Mouse (Mus musculus) forebrain, embryonic 13.5 days (tissue): ENCODE data around the gene Ahdc1. TPM values are rescaled to one million over a fixed set of nuclear protein-coding genes. Genes with fewer than 3 reads are reported as not detected.

Experiments
- ATAC-seq: fragments of 200-750 bp; cut with Nextera tagmentation; 2 replicates; pipeline ENCODE4 v1.8.0; 2017
- H3K27ac ChIP-seq: fragments of 300-500 bp; sonication (generic); 2 replicates; pipeline ENCODE4 v1.5.1; 2015; ENCODE audit warnings: inconsistent platforms, mild to moderate bottlenecking, moderate library complexity
- H3K27me3 ChIP-seq: fragments of 300-500 bp; sonication (generic); 2 replicates; pipeline ENCODE4 v1.6.1; 2015; ENCODE audit warnings: mild to moderate bottlenecking, inconsistent platforms
- H3K36me3 ChIP-seq: fragments of 300-500 bp; sonication (generic); 2 replicates; pipeline ENCODE4 v1.6.1; 2015; ENCODE audit warnings: mild to moderate bottlenecking, inconsistent platforms; ENCODE audit not compliant: poor library complexity, severe bottlenecking
- H3K4me1 ChIP-seq: fragments of 300-500 bp; sonication (generic); 2 replicates; pipeline ENCODE4 v1.6.1; 2015; ENCODE audit warnings: inconsistent platforms
- H3K4me2 ChIP-seq: fragments of 300-500 bp; sonication (generic); 2 replicates; pipeline ENCODE4 v1.6.1; 2015; ENCODE audit warnings: inconsistent platforms, mild to moderate bottlenecking, moderate library complexity
- H3K4me3 ChIP-seq: fragments of 300-500 bp; sonication (generic); 2 replicates; pipeline ENCODE4 v1.5.1; 2015; ENCODE audit warnings: mild to moderate bottlenecking, inconsistent platforms
- H3K9ac ChIP-seq: fragments of 300-500 bp; sonication (generic); 2 replicates; pipeline ENCODE4 v1.6.1; 2015; ENCODE audit warnings: mild to moderate bottlenecking, inconsistent platforms
- H3K9me3 ChIP-seq: fragments of 300-500 bp; sonication (generic); replicated peaks from 2 replicates; pipeline ENCODE4 v1.6.1; 2016; ENCODE audit warnings: inconsistent platforms
- WGBS: fragments of 180-500 bp; shearing (Covaris S2); methylation state at CpG from one replicate; pipeline ENCODE4 v1.1.7; 2015; 5-methylcytosine and 5-hydroxymethylcytosine counted together
- polyA plus RNA-seq: library from polyadenylated mRNA; unstranded; fragments of >200 nt; fragmentation: Nextera tagmentation; extraction: Ambion mirVana; gene quantifications from 2 replicates; pipeline ENCODE4 v1.2.1, GENCODE M21; 2015

Ahdc1 gene
- polyA plus RNA-seq, 1 experiment from 2014 or later = 7.3 TPM

DNA sequence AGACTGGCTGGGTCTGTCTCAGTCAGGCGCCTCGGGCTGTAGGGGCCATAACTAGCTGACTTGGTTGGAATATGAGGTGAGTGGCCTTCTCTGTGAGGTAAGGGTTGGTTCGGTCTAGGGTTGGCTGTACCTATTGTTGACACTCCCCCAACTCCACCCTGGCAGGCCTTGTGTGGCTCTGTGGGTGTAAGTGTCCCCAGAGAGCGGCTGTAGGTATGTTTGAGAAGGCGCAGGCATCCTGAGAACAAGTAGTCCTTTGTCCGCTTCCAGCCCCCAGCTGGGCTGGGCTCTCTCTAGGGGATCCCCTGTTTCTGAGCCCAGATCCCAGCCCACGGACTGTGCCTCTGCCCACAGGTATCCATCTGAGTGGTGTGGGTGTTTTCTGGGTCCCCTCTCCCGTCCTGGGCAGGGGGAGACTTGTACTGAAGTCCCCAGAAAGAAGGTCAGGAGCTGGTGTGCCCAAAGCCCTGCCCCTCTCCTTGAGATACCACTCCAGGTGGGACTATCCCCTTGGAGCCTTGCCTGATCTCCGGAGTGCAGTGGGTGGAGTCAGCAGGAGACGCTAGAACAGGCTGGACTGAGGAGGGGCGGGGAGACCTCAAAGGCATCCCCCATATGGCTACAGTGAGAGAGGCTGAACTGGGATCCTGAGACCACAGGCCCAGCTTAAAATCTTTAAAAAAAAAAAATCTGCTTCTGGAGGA is 34.9 kb downstream of the Ahdc1 start:
- Histone ChIP-seq H3K4me1 (peaks cover 97% of the 10 kb centered on the region), H3K4me3 (no peak overlapping the region), H3K4me2 (no peak overlapping the region), H3K9ac (peak overlapping the region; percentile 5; the same call in 1 of the 2 replicates), H3K27me3 (peaks cover 8% of the 10 kb centered on the region), H3K9me3 (no peaks in the 10 kb centered on the region), H3K36me3 (no peaks in the 10 kb centered on the region), H3K27ac (peak overlapping the region; percentile 90)
- no peak for ATAC-seq
- WGBS = 37% methylated on average over 11 of the region's 11 CpGs

DNA sequence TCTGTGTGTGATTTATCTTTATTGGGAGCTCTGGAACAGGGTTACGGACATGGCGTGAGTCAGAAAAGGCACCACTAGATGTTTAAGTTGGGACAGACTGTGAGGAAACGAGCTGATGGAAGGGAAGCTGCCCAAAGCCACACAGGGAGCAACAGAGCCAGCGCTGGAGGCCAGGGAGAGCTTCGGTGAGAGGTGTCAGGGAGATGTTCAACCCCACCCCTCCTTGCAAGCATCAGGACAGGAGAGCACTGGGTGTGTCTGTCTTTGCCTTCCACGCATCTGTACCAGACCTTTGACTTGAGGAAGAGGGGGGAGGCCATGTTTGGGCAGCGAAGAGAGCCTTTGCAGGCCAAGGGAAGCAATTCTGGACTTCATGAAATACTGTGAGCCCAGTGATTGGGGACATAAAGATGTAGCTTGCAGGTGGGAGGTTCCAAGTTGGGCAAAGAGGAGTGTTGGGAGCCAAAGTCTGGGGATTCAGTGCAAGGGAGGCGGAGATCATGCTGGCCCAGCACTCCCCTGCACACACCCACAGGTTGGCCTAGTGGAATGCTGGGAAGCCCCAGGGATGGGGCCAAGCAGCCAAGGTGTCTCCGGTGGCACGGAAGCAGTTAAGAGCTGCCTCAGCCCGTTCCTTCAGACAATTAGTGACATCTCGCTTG is 35.8 kb downstream of the Ahdc1 start:
- no peak overlapping the region for H3K4me3 ChIP-seq
- H3K27me3 ChIP-seq = no peaks in the 10 kb centered on the region
- peak overlapping the region; percentile 62 for H3K9ac ChIP-seq
- peak overlapping the region; percentile 33 for H3K4me2 ChIP-seq
- H3K36me3 ChIP-seq = no peaks in the 10 kb centered on the region
- ATAC-seq = no peak
- H3K27ac ChIP-seq = peak overlapping the region; percentile 90
- H3K4me1 ChIP-seq = peaks cover 100% of the 10 kb centered on the region
- whole genome bisulfite sequencing = 32% methylated on average over 12 of the region's 12 CpGs
- no peaks in the 10 kb centered on the region for H3K9me3 ChIP-seq

GRCm38 (mm10) chr4:133047353-133048105 is 36.5 kb downstream of the Ahdc1 start:
- Histone ChIP-seq H3K9me3 (no peaks in the 10 kb centered on the region), H3K4me1 (peaks cover 100% of the 10 kb centered on the region), H3K9ac (peak overlapping the region; percentile 62), H3K27me3 (no peaks in the 10 kb centered on the region), H3K4me2 (peak overlapping the region; percentile 33), H3K36me3 (no peaks in the 10 kb centered on the region), H3K27ac (peak overlapping the region; percentile 90), H3K4me3 (no peak overlapping the region)
- 11% methylated on average over 16 of the region's 16 CpGs for WGBS
- no peak for ATAC-seq

GRCm38 (mm10) chr4:133049071-133049920 is 38.2 kb downstream of the Ahdc1 start:
- no peak for ATAC-seq

DNA sequence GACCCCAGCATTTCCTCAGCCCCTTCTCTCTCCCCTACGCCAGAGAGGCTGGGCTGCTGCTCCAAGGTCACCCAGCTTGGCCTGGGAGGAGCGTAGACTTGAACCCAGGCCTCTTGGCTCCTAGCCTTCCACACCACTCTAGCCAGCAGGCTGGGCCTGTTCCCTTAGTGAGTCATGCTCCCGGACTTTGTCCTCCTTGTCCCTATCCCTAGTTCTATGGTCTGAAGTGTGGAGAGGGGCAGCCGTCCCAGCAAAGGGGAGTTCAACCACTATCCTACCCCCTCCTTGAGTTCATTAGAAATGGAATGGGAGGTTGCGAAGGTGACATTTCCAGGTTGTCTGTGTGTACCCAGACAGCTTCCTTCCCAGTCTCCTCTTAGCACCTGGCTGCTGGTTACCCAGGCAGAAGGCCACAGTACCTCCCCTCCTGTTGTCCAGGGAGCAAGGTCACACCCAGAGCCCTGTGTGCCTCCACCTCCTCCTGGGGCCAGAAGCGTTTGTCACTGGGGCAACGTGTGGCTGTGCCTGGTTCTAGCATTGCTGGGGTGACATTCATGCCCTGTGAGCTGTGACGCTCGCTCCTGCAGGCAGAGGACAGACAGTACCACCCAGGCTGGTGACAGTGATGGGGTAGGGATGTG is 39.3 kb downstream of the Ahdc1 start:
- H3K4me2 ChIP-seq = no peak overlapping the region
- H3K27me3 ChIP-seq = no peaks in the 10 kb centered on the region
- H3K4me3 ChIP-seq = no peak overlapping the region
- H3K9me3 ChIP-seq = no peaks in the 10 kb centered on the region
- H3K4me1 ChIP-seq = peaks cover 79% of the 10 kb centered on the region
- ATAC-seq = no peak
- H3K27ac ChIP-seq = no peak overlapping the region
- peaks cover 5% of the 10 kb centered on the region for H3K36me3 ChIP-seq
- H3K9ac ChIP-seq = no peak overlapping the region
- WGBS = 74% methylated on average over 9 of the region's 9 CpGs

More at GRCm38 (mm10) chr4:133049071-133049920, 38.2 kb downstream of the Ahdc1 start:
- 69% methylated on average over 19 of the region's 19 CpGs for WGBS
- Histone ChIP-seq H3K9ac (peak overlapping the region; percentile 21), H3K4me2 (no peak overlapping the region), H3K36me3 (no peaks in the 10 kb centered on the region), H3K4me3 (no peak overlapping the region), H3K9me3 (no peaks in the 10 kb centered on the region), H3K27me3 (no peaks in the 10 kb centered on the region), H3K4me1 (peaks cover 89% of the 10 kb centered on the region), H3K27ac (peak overlapping the region; percentile 90)

DNA sequence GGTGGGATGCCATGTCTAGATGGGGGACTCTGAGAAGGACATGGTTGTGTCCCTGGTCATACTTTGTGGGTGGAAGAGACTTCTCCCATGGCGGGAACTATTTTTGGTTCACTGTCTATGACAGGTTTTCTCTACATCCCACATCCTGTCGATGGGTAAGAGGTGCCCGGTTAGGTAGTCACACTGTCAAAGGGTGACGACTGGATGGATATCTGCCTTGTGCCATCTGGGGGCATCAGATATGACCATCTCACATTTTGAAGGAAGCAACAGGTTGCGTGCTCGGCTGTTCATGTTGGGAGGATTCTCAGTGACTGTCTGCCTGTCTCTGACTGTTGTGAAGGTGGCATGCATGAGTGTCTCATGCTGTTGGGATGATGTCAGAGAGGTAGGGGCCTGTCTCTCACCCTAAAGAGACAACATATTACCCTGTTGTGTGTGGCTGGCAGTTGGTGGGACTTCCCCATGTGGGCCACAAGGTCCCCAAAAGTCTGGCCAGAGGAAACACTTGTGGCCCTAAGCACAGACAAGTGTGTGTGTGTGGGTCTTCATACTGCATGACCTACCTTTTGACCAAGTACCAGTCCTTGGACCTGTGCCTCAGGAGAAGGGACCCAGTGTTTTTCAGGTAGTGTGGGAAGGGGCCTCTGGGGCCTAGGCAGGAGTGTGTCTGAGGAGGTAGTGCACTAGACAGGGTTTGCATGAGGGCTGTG is 39.9 kb downstream of the Ahdc1 start:
- ATAC-seq = no peak
- Histone ChIP-seq H3K4me2 (no peak overlapping the region), H3K4me1 (peaks cover 78% of the 10 kb centered on the region), H3K27me3 (no peaks in the 10 kb centered on the region), H3K9ac (no peak overlapping the region), H3K9me3 (no peaks in the 10 kb centered on the region), H3K4me3 (no peak overlapping the region), H3K27ac (0 out of 2 replicates have a peak overlapping the region, but pooled peaks have one; percentile 8), H3K36me3 (peaks cover 8% of the 10 kb centered on the region)
- 93% methylated on average over 6 of the region's 6 CpGs for WGBS

DNA sequence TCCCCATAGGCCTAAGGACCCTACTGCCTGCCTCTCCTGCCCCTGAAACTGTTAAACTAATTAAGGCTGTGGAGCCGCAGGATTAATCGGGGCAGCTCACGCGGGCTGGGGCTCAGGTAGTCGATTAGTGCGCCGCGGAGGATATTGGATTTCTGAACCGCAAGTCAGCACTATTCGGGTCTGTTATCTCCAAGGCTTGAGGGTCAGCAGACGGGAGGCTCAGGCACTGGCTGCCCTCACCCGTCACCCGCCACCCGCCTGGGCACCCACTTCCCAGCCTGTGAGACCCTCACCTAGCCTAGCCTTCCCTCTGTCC is 40.4 kb downstream of the Ahdc1 start:
- H3K27ac ChIP-seq = 0 out of 2 replicates have a peak overlapping the region, but pooled peaks have one; percentile 8
- H3K9ac ChIP-seq = peak overlapping the region; percentile 52; the same call in 1 of the 2 replicates
- H3K9me3 ChIP-seq = no peaks in the 10 kb centered on the region
- no peak overlapping the region for H3K4me2 ChIP-seq
- H3K4me1 ChIP-seq = peaks cover 78% of the 10 kb centered on the region
- H3K27me3 ChIP-seq = no peaks in the 10 kb centered on the region
- WGBS = 26% methylated on average over 14 of the region's 14 CpGs
- peaks cover 8% of the 10 kb centered on the region for H3K36me3 ChIP-seq
- H3K4me3 ChIP-seq = no peak overlapping the region
- ATAC-seq = no peak

DNA sequence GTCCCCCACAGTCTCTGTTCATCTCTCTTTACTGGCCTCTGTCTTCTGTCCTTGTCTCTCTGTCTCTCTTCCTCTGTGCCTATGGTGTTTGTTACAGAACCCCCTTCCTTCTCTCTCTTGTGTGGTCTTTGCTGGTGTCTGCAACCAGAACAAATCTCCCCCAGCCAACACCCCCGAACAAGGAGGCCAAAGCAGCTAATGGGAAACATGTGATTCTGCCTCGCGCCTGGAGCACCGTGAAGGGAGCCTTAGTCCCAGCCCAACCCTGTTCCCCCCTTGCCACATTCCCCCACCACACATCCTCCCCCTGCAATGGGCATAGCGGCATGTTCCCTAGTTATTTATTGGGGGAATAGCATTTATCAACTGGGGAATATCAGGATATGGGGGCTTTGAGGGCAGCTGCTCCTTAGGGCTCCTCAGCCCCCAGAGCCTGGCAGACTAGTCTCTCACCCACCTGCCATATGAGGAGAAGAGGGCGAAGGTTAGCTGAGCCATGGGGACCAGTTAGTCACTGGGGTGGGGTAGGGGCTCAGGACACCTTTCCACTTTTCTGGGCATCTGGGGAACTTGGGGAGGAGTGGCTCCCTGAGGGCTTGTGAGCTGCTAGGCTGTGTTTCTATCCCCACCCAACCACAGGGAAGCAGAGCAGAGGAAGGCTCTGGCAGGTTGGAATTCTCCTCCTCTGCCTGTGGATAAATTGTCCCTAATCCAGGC is 41.1 kb downstream of the Ahdc1 start:
- ATAC-seq = no peak
- H3K4me2 ChIP-seq = no peak overlapping the region
- no peaks in the 10 kb centered on the region for H3K9me3 ChIP-seq
- 52% methylated on average over 6 of the region's 6 CpGs for WGBS
- 0 out of 2 replicates have a peak overlapping the region, but pooled peaks have one; percentile 52 for H3K9ac ChIP-seq
- no peak overlapping the region for H3K4me3 ChIP-seq
- H3K27ac ChIP-seq = peak overlapping the region; percentile 8; the same call in 1 of the 2 replicates
- H3K27me3 ChIP-seq = no peaks in the 10 kb centered on the region
- H3K4me1 ChIP-seq = peaks cover 75% of the 10 kb centered on the region
- peaks cover 8% of the 10 kb centered on the region for H3K36me3 ChIP-seq

DNA sequence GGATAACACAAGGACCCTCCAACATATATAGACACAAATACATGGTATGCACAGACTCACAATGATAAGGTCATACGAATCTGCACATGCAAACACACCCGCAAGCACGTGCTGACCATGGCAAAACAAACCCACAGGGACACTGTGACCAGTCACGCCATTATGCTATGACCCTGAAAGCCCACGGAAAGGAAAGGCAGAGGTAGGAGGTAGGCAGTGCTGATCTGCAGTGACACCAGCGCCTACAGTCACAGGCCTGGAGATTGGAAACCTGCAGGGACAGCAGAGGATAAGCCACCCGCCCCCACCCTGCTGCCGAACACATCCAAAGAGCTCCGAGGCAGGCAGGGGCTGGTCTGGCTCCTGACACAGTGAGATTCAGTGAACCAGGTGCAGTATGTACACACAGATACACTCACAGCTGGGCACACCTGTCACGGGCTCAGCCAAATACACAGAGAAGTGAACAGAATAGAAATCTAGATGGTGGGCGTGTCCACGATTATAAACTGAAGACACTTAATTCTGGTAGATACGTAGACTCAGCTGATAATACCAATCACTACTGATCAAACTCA is 42.0 kb downstream of the Ahdc1 start:
- ATAC-seq = no peak
- 87% methylated on average over 13 of the region's 13 CpGs for WGBS
- H3K27me3 ChIP-seq = no peaks in the 10 kb centered on the region
- no peaks in the 10 kb centered on the region for H3K9me3 ChIP-seq
- H3K4me3 ChIP-seq = no peak overlapping the region
- no peak overlapping the region for H3K9ac ChIP-seq
- peaks cover 8% of the 10 kb centered on the region for H3K36me3 ChIP-seq
- peaks cover 68% of the 10 kb centered on the region for H3K4me1 ChIP-seq
- H3K27ac ChIP-seq = peak overlapping the region; percentile 2; the same call in 1 of the 2 replicates
- H3K4me2 ChIP-seq = no peak overlapping the region

DNA sequence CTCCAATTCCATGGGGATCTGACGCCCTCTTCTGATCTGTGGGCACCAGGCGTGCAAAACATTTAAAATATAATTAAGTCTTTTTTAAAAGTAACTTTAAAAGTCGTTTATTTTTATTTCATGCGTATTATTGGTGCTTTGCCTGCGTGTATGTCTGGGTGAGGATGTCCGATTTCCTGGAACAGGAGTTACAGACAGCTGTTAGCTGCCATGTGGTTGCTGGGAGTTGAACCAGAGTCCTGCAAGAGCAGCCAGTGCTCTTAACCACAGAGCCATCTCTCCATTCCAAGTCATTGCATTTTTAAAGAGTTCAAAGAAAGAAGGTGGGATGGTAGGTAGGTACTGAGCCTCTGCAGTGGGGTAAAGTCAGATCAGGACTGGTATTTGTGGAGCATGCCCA is 43.5 kb downstream of the Ahdc1 start:
- H3K27ac ChIP-seq = no peak overlapping the region
- no peak overlapping the region for H3K9ac ChIP-seq
- no peak overlapping the region for H3K4me3 ChIP-seq
- no peak for ATAC-seq
- H3K4me2 ChIP-seq = no peak overlapping the region
- H3K27me3 ChIP-seq = no peaks in the 10 kb centered on the region
- peaks cover 8% of the 10 kb centered on the region for H3K36me3 ChIP-seq
- peaks cover 53% of the 10 kb centered on the region for H3K4me1 ChIP-seq
- no peaks in the 10 kb centered on the region for H3K9me3 ChIP-seq
- WGBS = 84% methylated on average over 6 of the region's 6 CpGs
